Mouse (Mus musculus) thymus, adult 2 months (tissue): Measurements from ENCODE around the gene Phlpp1. TPM values are rescaled to one million over a fixed set of nuclear protein-coding genes. Genes with fewer than 3 reads are reported as not detected.

ENCODE experiments used
- DNase-seq: peaks from one replicate; pipeline ENCODE4 v3.0.0; 2021
- H3K27ac ChIP-seq: fragments of 200-500 bp; 2 replicates; pipeline ENCODE4 v1.5.1; 2012; ENCODE audit warnings: low read length, control low read depth; ENCODE audit not compliant: control insufficient read depth, insufficient read depth
- H3K27me3 ChIP-seq: fragments of 200-500 bp; 2 replicates; pipeline ENCODE4 v1.6.1; 2012; ENCODE audit warnings: mild to moderate bottlenecking, low read length, moderate library complexity, mixed read lengths; ENCODE audit not compliant: control insufficient read depth, insufficient read depth
- H3K36me3 ChIP-seq: fragments of 200-500 bp; 2 replicates; pipeline ENCODE4 v1.6.1; 2012; ENCODE audit warnings: mild to moderate bottlenecking, low read length, moderate library complexity; ENCODE audit not compliant: control insufficient read depth, insufficient read depth
- H3K4me1 ChIP-seq: fragments of 200-500 bp; replicated peaks from 2 replicates; pipeline ENCODE4 v1.6.1; 2012; ENCODE audit warnings: low read length; ENCODE audit not compliant: control insufficient read depth, insufficient read depth
- H3K4me3 ChIP-seq: fragments of 200-500 bp; 2 replicates; pipeline ENCODE4 v1.5.1; 2012; ENCODE audit warnings: mild to moderate bottlenecking, low read length, control low read depth, moderate library complexity; ENCODE audit not compliant: control insufficient read depth, insufficient read depth
- CTCF ChIP-seq: fragments of 200-500 bp; IDR thresholded peaks from 2 replicates; pipeline ENCODE4 v1.5.1; 2012; ENCODE audit warnings: mild to moderate bottlenecking, control low read depth, low read length, moderate library complexity, borderline replicate concordance; ENCODE audit not compliant: control insufficient read depth, poor library complexity, insufficient read depth; ENCODE audit errors: extremely low read depth
- POLR2A ChIP-seq: fragments of 200-500 bp; IDR thresholded peaks from 2 replicates; pipeline ENCODE4 v1.6.1; 2012; ENCODE audit warnings: mild to moderate bottlenecking, low read length, control low read depth, moderate library complexity; ENCODE audit not compliant: control insufficient read depth, poor library complexity, insufficient read depth; ENCODE audit errors: extremely low read depth
- WGBS: fragments of 180-500 bp; shearing (Covaris S2); methylation state at CpG from one replicate; pipeline ENCODE4 v1.1.7; 2018; 5-methylcytosine and 5-hydroxymethylcytosine counted together
- polyA plus RNA-seq: library from polyadenylated mRNA; depleted of rRNA; stranded (reverse); fragments of >200 nt; gene quantifications from 2 replicates; pipeline ENCODE4 v1.2.3, GENCODE M21; 2012

Gene Phlpp1
- polyA plus RNA-seq, 1 experiment, result 7.0 TPM

DNA sequence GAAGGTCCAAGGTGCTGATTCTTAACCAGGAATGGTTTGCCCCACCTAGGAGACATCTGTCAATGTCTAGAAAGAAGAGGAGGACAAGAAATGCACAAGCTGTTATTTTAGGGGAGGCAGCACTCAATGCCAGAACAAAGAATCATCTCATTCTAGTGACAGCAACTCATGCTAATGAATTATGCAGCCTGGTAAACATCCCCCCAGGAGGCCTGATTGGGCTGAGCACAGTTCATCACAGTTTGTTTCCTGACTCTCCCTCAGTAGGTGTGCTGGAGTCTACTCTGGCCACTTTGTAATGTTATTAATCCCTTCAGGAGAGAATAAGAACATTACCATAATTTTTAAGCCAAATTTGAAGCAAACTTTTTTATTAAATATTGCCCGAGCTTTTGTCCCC is 29.5 kb upstream of the Phlpp1 start:
- H3K4me3 ChIP-seq, result no peak overlapping the region
- no peaks in the 10 kb centered on the region for H3K27me3 ChIP-seq
- 91% methylated on average over 1 of the region's 1 CpGs for WGBS
- H3K4me1 ChIP-seq, result no peaks in the 10 kb centered on the region
- TF ChIP-seq POLR2A, result no peak
- no peak for TF ChIP-seq CTCF
- no peak overlapping the region for H3K27ac ChIP-seq
- DNase-seq, result no peak
- no peaks in the 10 kb centered on the region for H3K36me3 ChIP-seq

DNA sequence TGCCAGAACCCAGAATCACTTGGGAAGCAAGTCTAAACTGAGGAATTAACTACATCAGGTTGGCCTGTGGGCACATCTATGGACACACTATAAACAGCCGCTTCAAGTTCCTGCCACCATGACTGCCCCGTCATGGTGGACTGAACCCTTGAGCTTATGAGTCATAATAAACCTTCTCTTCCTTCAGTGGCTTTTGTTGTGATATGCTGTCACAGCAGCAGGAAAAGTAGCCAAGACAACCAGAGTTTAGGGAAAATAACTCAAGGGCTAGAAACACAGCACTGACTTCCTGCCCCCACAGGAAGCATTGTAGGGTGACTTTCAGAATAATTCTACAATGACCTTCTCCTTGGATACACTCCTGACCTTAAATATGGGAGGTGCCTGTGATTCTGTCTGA is 27.0 kb upstream of the Phlpp1 start:
- H3K27me3 ChIP-seq, result no peaks in the 10 kb centered on the region
- no peak overlapping the region for H3K4me3 ChIP-seq
- H3K27ac ChIP-seq, result no peak overlapping the region
- TF ChIP-seq POLR2A (no peak), CTCF (no peak)
- H3K36me3 ChIP-seq, result no peaks in the 10 kb centered on the region
- no peaks in the 10 kb centered on the region for H3K4me1 ChIP-seq
- no peak for DNase-seq
- WGBS, result 94% methylated on average over 2 of the region's 2 CpGs

DNA sequence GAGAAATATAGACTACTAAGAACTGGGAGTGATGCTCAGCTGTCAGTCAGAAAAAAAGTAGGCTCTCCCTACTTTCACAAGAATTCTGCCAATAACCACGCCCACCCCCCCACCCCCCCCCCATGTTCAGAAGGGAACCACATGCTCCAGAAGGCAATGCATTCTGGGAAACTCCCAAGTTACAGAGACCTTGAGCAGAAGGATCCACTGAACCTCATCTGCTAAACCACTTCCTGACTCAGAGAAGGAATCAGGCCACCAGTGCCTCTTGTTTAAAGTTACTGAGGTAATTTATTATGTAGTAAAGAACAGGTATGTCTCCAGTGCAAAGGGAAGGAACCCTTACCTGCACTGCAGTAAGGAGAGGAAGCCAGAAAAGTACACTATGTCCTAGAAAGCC is 26.5 kb upstream of the Phlpp1 start:
- H3K27ac ChIP-seq, result no peak overlapping the region
- no peaks in the 10 kb centered on the region for H3K36me3 ChIP-seq
- H3K4me3 ChIP-seq, result no peak overlapping the region
- no peaks in the 10 kb centered on the region for H3K4me1 ChIP-seq
- 40% methylated on average over 1 of the region's 1 CpGs for WGBS
- DNase-seq, result no peak
- no peaks in the 10 kb centered on the region for H3K27me3 ChIP-seq
- TF ChIP-seq CTCF (no peak), POLR2A (no peak)

DNA sequence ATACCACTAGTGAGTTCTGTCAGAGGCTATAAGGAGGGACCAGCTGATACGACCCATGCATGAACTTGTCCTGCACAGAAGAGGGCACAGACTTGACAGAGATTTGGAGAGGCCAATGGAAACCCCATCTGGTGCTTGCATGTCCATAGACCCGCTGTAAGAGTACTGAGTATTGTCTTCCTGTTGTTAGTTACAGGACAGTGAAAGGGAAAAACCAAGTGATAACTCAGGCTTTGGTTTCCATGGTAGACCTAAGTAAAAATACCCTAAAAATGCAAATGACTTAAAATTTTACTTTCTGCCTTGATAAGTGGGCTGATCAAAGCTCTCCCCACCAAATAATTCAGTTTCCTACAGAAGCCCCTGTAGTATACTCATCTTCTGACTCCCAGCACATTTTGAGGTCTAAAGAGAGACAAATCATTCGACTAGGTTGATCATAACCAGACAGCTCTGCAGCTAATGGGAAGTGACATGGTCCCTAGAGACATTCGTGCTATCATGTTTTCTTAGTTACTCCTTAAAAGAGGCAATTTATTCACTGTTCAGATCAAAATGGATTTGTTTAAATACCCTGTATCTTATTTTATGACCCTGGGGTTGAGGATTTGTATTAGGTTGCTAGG is 25.9 kb upstream of the Phlpp1 start:
- 88% methylated on average over 4 of the region's 4 CpGs for WGBS
- Histone ChIP-seq H3K36me3 (no peaks in the 10 kb centered on the region), H3K4me3 (no peak overlapping the region), H3K27ac (no peak overlapping the region), H3K4me1 (no peaks in the 10 kb centered on the region), H3K27me3 (no peaks in the 10 kb centered on the region)
- DNase-seq, result no peak
- TF ChIP-seq CTCF (no peak), POLR2A (no peak)

DNA sequence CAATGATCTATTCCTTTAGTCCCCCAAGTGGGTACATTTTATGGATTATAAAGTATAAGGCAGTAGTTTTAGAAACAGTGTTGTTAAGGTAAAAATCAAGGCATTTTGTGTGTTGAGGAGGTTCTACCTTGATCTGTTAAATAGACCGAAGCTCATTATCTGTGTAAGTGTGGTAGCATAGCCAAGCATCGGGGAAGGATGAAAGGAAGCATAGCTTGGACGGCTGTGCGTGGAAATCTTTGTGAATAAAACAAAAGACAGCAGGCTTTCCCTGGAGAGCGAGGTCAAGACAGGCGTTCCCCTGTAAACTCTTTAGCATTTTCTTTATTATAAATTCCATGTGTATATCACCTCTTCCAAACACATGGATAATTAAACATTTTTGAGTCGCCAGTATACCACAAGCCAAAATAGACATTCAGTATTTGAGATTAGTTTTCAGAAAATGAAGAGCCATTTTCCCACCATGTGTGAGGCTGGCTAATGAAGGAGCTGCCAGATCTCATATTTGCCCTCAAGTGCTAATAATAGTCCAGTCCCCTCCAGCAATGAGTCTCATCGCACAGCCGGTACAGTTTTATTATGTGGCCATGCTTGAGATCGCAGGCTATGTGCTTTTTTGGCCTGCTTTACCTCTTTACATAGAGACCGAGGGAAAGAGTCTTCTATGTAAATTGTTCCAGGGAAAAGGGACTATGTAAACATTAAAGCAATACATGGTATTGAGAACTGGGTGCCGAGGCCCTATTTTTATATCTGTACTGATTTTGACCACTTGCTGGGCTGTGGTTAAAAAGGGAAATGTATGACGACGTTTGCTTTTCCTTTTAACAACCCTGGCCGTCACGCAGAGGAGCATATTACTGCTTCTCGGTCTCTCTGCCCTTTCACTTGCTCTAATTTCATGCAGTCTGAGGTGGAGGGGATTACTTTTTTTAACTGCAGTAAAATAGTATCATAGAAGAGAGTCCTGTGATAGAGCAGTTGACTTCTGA is 22.9 kb upstream of the Phlpp1 start:
- H3K27me3 ChIP-seq, result no peaks in the 10 kb centered on the region
- H3K4me3 ChIP-seq, result no peak overlapping the region
- H3K4me1 ChIP-seq, result peaks cover 7% of the 10 kb centered on the region
- no peaks in the 10 kb centered on the region for H3K36me3 ChIP-seq
- 55% methylated on average over 17 of the region's 17 CpGs for WGBS
- DNase-seq, result no peak
- H3K27ac ChIP-seq, result no peak overlapping the region
- no peak for TF ChIP-seq POLR2A
- no peak for TF ChIP-seq CTCF

DNA sequence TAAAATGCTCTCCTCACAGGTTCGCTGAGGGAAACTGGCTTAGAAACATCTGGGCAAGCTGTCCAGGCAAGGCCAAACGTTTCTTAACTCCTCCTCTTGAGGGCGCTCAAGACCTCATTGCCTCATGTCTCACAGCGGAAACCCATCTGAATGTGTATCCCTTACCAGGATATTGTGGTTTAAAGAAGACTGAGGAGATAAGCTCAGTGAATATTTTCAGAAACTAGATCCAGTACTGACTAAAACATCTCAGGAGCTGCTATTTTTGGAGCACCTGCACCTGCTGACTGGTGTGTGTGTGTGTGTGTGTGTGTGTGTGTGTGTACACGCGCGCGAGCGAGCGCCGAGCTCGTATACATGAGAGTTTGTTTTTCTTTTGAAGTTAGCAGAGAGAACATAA is 19.7 kb upstream of the Phlpp1 start:
- Histone ChIP-seq H3K27me3 (no peaks in the 10 kb centered on the region), H3K4me3 (no peak overlapping the region), H3K36me3 (no peaks in the 10 kb centered on the region), H3K27ac (peak overlapping the region; percentile 45; the same call in 1 of the 2 replicates), H3K4me1 (peaks cover 7% of the 10 kb centered on the region)
- TF ChIP-seq POLR2A (no peak), CTCF (no peak)
- WGBS, result 9% methylated on average over 12 of the region's 12 CpGs
- peak; percentile 76 for DNase-seq
